Mouse (Mus musculus) heart, postnatal 36 days (tissue): ENCODE measurements at regions not wholly inside any gene's neighbourhood (a gene's known extent, or its start where the extent isn't known, plus 50 kb on each side); places are given as distances from the start of the nearest gene placed in this dataset.

Experiments used
- DNase-seq, 2 experiments: peaks; one replicate each; pipeline ENCODE4 v3.0.0; 2021 to 2022
- intact Hi-C: fragments of 180-260 bp; cut with DNase I; formaldehyde crosslinking; loops from one replicate; pipeline ENCODE4 v1.15.1; 2025

DNA sequence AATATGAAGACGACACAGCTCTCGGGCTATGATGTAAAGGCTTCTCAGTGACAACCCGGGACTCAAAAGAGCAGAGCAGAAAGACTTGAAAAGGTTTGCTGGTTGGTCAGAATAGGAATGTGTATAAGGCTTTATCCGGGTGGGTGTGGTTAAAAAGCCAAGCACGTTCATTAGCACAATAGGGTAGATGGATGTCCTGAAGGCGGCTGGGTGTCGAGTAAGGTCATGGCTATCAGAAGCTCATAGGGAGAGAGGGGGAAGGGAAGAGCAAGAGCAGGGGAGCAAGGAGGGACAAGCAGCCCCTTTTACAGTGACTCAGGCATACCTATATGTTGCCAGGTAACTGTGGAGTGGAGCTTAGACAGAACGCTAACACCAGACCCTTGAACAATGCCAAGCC is 54.3 kb upstream of the Tmem150c start:
- intact Hi-C loops = no loop called here
- no peak for DNase-seq

GRCm38 (mm10) chr5:100210708-100211107 is 51.1 kb upstream of the Tmem150c start:
- no peak for DNase-seq
- intact Hi-C loops = no loop called here
